Mouse (Mus musculus) spleen, postnatal 36 days (tissue): ENCODE measurements around the gene Glrx3.
"Not testable (repeated sequence)": the region's sequence is repeated elsewhere in the genome, so short reads cannot be mapped to it uniquely, and the experiment has no call there.

ENCODE experiments used
- DNase-seq, 2 experiments: peaks; one replicate each; pipeline ENCODE4 v3.0.0; 2022; ENCODE audit warnings: low spot score in 2 of 2, mixed read lengths in 1 of 2

The Glrx3 gene

GRCm38 (mm10) chr7:137437440-137438178, at the start of gene Glrx3:
Gene Glrx3, plus strand, starts transcription at chr7:137437614.
- DNase-seq, result peak; percentile 93 to 94

- no peak for DNase-seq
Measured at GRCm38 (mm10) chr7:137387863-137388262, 49.6 kb upstream of the Glrx3 start.

- DNase-seq, result no peak
Measured at GRCm38 (mm10) chr7:137395421-137395820, 42.0 kb upstream of the Glrx3 start.

GRCm38 (mm10) chr7:137397361-137397910, 40.0 kb upstream of the Glrx3 start:
- no peak for DNase-seq

- DNase-seq, result no peak
Measured at GRCm38 (mm10) chr7:137398973-137399372, 38.4 kb upstream of the Glrx3 start.

GRCm38 (mm10) chr7:137404146-137404545, 33.3 kb upstream of the Glrx3 start:
- DNase-seq, result no peak

- DNase-seq, result peak; percentile 66 to 72
Measured at GRCm38 (mm10) chr7:137407428-137408058, 29.9 kb upstream of the Glrx3 start.

- peak; percentile 92 to 94 for DNase-seq
Measured at GRCm38 (mm10) chr7:137410337-137411197, 26.8 kb upstream of the Glrx3 start, which contains the start of gene 9430038I01Rik. Gene 9430038I01Rik, minus strand, starts transcription at chr7:137410762.

GRCm38 (mm10) chr7:137414710-137415109, 22.7 kb upstream of the Glrx3 start:
- no peak for DNase-seq

GRCm38 (mm10) chr7:137420550-137420949, 16.9 kb upstream of the Glrx3 start:
- no peak for DNase-seq

- no peak for DNase-seq
Measured at GRCm38 (mm10) chr7:137421236-137421635, 16.2 kb upstream of the Glrx3 start.

- no peak for DNase-seq
Measured at GRCm38 (mm10) chr7:137426693-137427092, 10.7 kb upstream of the Glrx3 start.

- no peak for DNase-seq
Measured at GRCm38 (mm10) chr7:137431769-137432603, 5.4 kb upstream of the Glrx3 start.

- DNase-seq, result no peak
Measured at GRCm38 (mm10) chr7:137436901-137437300, 513 bp upstream of the Glrx3 start.

- DNase-seq, result peak; percentile 2 to 7
Measured at GRCm38 (mm10) chr7:137438179-137438550, 751 bp downstream of the Glrx3 start.

- DNase-seq, result not testable (repeated sequence)
Measured at GRCm38 (mm10) chr7:137438962-137439361, 1.5 kb downstream of the Glrx3 start.

GRCm38 (mm10) chr7:137442951-137443350, 5.5 kb downstream of the Glrx3 start:
- DNase-seq, result no peak

- DNase-seq, result no peak
Measured at GRCm38 (mm10) chr7:137445321-137445720, 7.9 kb downstream of the Glrx3 start.

- no peak for DNase-seq
Measured at GRCm38 (mm10) chr7:137461396-137461795, 24.0 kb downstream of the Glrx3 start.

GRCm38 (mm10) chr7:137468174-137468573, 30.8 kb downstream of the Glrx3 start:
- peak in 1 of 2 experiments; percentile 8 for DNase-seq
